Mouse (Mus musculus) olfactory bulb, adult 2 months (tissue): ENCODE data around the gene Cnbp.

Experiments used
- CTCF ChIP-seq: fragments of 200-500 bp; IDR thresholded peaks from 2 replicates; pipeline ENCODE4 v1.5.1; 2012; ENCODE audit warnings: low read depth, mild to moderate bottlenecking, low read length, moderate library complexity; ENCODE audit not compliant: insufficient read depth
- POLR2A ChIP-seq: fragments of 200-500 bp; IDR thresholded peaks from 2 replicates; pipeline ENCODE4 v1.6.1; 2012; ENCODE audit warnings: mild to moderate bottlenecking, low read depth, low read length, moderate library complexity; ENCODE audit not compliant: insufficient read depth

- no peak for TF ChIP-seq POLR2A
- no peak for TF ChIP-seq CTCF
Observed at GRCm38 (mm10) chr6:87849780-87850154, 1.1 kb downstream of the Cnbp start.
